Mouse (Mus musculus): ENCODE measurements at regions not wholly inside any gene's neighbourhood (a gene's known extent, or its start where the extent isn't known, plus 50 kb on each side); places are given as distances from the start of the nearest gene placed in this dataset.

- intact Hi-C loops (cut with DNase I) = no loop called here
- no peaks in the 10 kb centered on the region for H3K79me2 ChIP-seq (replicated peaks; ENCODE audit: control insufficient read depth, insufficient read depth, low read length)
- H3K27ac ChIP-seq = no peak overlapping the region
- TF ChIP-seq EP300 (IDR thresholded peaks at IDR 0.05; ENCODE audit: insufficient read depth, low read depth, low read length) = no peak
- no peak for TF ChIP-seq POLR2A (IDR thresholded peaks at IDR 0.05; ENCODE audit: insufficient read depth, low read depth, low read length)
- no peak for TF ChIP-seq CTCF (IDR thresholded peaks at IDR 0.05)
- no peaks in the 10 kb centered on the region for H3K27me3 ChIP-seq (ENCODE audit: control insufficient read depth, insufficient read depth, low read length)
- no peaks in the 10 kb centered on the region for H3K4me1 ChIP-seq (ENCODE audit: control insufficient read depth, insufficient read depth, low read length)
- 60% methylated on average over 1 of the region's 1 CpGs for WGBS
- H3K36me3 ChIP-seq (ENCODE audit: control insufficient read depth, insufficient read depth, low read length) = no peaks in the 10 kb centered on the region
- no peak for DNase-seq
- no peak overlapping the region for H3K4me3 ChIP-seq
- no peak overlapping the region for H3K9ac ChIP-seq (ENCODE audit: low read depth, low read length)
Observed at GRCm38 (mm10) chr3:157743000-157743399, 176.3 kb downstream of the Ptger3 start.

- H3K27me3 ChIP-seq (ENCODE audit: control insufficient read depth, insufficient read depth, low read length) = no peaks in the 10 kb centered on the region
- 68% methylated on average over 1 of the region's 1 CpGs for WGBS
- H3K36me3 ChIP-seq (ENCODE audit: control insufficient read depth, insufficient read depth, low read length) = no peaks in the 10 kb centered on the region
- no peak for TF ChIP-seq CTCF (IDR thresholded peaks at IDR 0.05)
- TF ChIP-seq EP300 (IDR thresholded peaks at IDR 0.05; ENCODE audit: insufficient read depth, low read depth, low read length) = no peak
- TF ChIP-seq POLR2A (IDR thresholded peaks at IDR 0.05; ENCODE audit: insufficient read depth, low read depth, low read length) = no peak
- no peaks in the 10 kb centered on the region for H3K4me1 ChIP-seq (ENCODE audit: control insufficient read depth, insufficient read depth, low read length)
- intact Hi-C loops (cut with DNase I) = no loop called here
- H3K27ac ChIP-seq = no peak overlapping the region
- no peak for DNase-seq
- no peak overlapping the region for H3K9ac ChIP-seq (ENCODE audit: low read depth, low read length)
- no peak overlapping the region for H3K4me3 ChIP-seq
- no peaks in the 10 kb centered on the region for H3K79me2 ChIP-seq (replicated peaks; ENCODE audit: control insufficient read depth, insufficient read depth, low read length)
Observed at GRCm38 (mm10) chr3:157739628-157740294, 173.1 kb downstream of the Ptger3 start.

GRCm38 (mm10) chr3:157732136-157732940 is 165.6 kb downstream of the Ptger3 start:
- H3K27ac ChIP-seq = no peak overlapping the region
- 78% methylated on average over 4 of the region's 4 CpGs for WGBS
- no peak for DNase-seq
- H3K36me3 ChIP-seq (ENCODE audit: control insufficient read depth, insufficient read depth, low read length) = no peaks in the 10 kb centered on the region
- intact Hi-C loops (cut with DNase I) = no loop called here
- no peak for TF ChIP-seq POLR2A (IDR thresholded peaks at IDR 0.05; ENCODE audit: insufficient read depth, low read depth, low read length)
- TF ChIP-seq CTCF (IDR thresholded peaks at IDR 0.05) = no peak
- TF ChIP-seq EP300 (IDR thresholded peaks at IDR 0.05; ENCODE audit: insufficient read depth, low read depth, low read length) = no peak
- no peaks in the 10 kb centered on the region for H3K4me1 ChIP-seq (ENCODE audit: control insufficient read depth, insufficient read depth, low read length)
- H3K9ac ChIP-seq (ENCODE audit: low read depth, low read length) = no peak overlapping the region
- no peaks in the 10 kb centered on the region for H3K27me3 ChIP-seq (ENCODE audit: control insufficient read depth, insufficient read depth, low read length)
- H3K4me3 ChIP-seq = no peak overlapping the region
- H3K79me2 ChIP-seq (replicated peaks; ENCODE audit: control insufficient read depth, insufficient read depth, low read length) = no peaks in the 10 kb centered on the region

GRCm38 (mm10) chr3:157729711-157730367 is 163.1 kb downstream of the Ptger3 start:
- H3K4me1 ChIP-seq (ENCODE audit: control insufficient read depth, insufficient read depth, low read length) = no peaks in the 10 kb centered on the region
- H3K79me2 ChIP-seq (replicated peaks; ENCODE audit: control insufficient read depth, insufficient read depth, low read length) = no peaks in the 10 kb centered on the region
- H3K4me3 ChIP-seq = no peak overlapping the region
- no peak overlapping the region for H3K27ac ChIP-seq
- H3K9ac ChIP-seq (ENCODE audit: low read depth, low read length) = no peak overlapping the region
- DNase-seq = no peak
- TF ChIP-seq POLR2A (IDR thresholded peaks at IDR 0.05; ENCODE audit: insufficient read depth, low read depth, low read length) = no peak
- no peak for TF ChIP-seq CTCF (IDR thresholded peaks at IDR 0.05)
- TF ChIP-seq EP300 (IDR thresholded peaks at IDR 0.05; ENCODE audit: insufficient read depth, low read depth, low read length) = no peak
- 47% methylated on average over 1 of the region's 1 CpGs for WGBS
- H3K36me3 ChIP-seq (ENCODE audit: control insufficient read depth, insufficient read depth, low read length) = no peaks in the 10 kb centered on the region
- intact Hi-C loops (cut with DNase I) = no loop called here
- H3K27me3 ChIP-seq (ENCODE audit: control insufficient read depth, insufficient read depth, low read length) = no peaks in the 10 kb centered on the region

- 63% methylated on average over 1 of the region's 1 CpGs for WGBS
- Histone ChIP-seq H3K36me3 (ENCODE audit: control insufficient read depth, insufficient read depth, low read length) (no peaks in the 10 kb centered on the region), H3K9ac (ENCODE audit: low read depth, low read length) (no peak overlapping the region), H3K27ac (no peak overlapping the region), H3K27me3 (ENCODE audit: control insufficient read depth, insufficient read depth, low read length) (no peaks in the 10 kb centered on the region), H3K4me1 (ENCODE audit: control insufficient read depth, insufficient read depth, low read length) (no peaks in the 10 kb centered on the region), H3K4me3 (no peak overlapping the region), H3K79me2 (replicated peaks; ENCODE audit: control insufficient read depth, insufficient read depth, low read length) (no peaks in the 10 kb centered on the region)
- intact Hi-C loops (cut with DNase I) = no loop called here
- no peak for TF ChIP-seq POLR2A (IDR thresholded peaks at IDR 0.05; ENCODE audit: insufficient read depth, low read depth, low read length)
- TF ChIP-seq EP300 (IDR thresholded peaks at IDR 0.05; ENCODE audit: insufficient read depth, low read depth, low read length) = no peak
- TF ChIP-seq CTCF (IDR thresholded peaks at IDR 0.05) = no peak
- no peak for DNase-seq
Observed at GRCm38 (mm10) chr3:157724542-157724941, 157.8 kb downstream of the Ptger3 start.
